Mouse (Mus musculus): Measurements from ENCODE around the gene Mep1a.
"Not testable (repeated sequence)": the region's sequence is repeated elsewhere in the genome, so short reads cannot be mapped to it uniquely, and the experiment has no call there.

The Mep1a gene

DNA sequence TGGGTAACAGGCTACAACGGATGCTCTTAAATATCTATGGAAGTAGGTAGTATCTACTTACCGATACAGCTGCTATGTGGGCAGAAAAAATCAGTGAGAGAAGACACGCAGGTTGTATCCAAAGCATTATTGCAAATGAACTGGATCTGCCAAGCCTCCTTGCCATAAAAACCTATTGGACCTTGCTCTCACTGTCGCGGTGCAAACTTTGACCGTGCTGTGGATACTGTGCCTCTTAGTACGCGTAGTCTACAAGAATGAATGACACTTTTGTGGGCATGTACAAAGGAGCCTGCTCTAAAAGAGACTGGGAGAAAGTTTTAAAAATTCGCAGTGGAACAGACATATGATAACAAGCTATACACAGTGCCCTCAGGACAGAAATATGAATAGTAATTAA, at the start of gene Mep1a:
TSS of gene Mep1a (minus strand) at position 221 of the 400 bp plus-strand sequence.
- no peak for DNase-seq (ENCODE audit: low spot score)

DNA sequence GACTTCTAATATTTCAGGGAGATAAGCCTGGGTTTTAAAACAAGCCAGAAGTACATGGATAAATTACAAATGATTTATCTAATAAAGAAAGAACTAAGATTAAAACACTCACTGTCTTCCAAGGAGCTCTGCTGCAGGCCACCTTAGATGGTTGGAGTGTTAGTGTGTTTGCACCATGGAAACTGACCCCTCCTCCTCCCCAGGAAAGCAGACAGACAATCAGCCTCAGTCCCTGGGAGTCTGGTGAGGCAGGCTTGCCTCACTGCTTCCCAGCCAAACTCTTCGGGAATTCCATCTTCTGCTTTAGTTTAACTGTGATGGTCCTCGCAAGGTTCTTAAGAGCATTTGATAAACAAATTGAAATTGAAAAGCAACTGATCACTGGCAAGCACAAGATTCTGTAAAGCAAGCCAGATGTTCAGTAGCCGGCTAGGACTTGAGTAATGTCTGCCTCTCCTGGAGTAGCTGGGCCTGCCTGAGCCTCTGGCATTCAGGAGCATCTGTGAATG, 48.6 kb upstream of the Mep1a start:
- DNase-seq (ENCODE audit: low spot score), result no peak

DNA sequence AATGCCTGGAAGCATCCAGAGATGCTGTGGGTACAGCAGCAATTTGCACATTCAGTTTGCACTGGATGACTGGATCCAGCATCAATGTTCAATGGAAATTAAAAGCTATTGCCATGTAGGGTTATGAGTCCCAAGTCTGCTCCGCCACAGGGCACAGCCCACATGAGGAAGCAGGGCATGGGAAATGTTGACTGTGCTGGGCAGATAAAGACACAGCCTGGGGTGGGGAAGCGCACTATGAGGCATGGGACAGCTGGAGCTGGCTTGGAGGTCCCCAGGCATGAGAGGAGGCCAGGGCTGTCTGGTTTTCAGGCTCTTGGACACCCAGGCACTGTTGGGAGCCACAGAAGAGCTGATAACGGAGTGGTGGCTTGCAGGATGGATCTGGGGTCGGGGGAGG, 41.4 kb upstream of the Mep1a start:
- DNase-seq (ENCODE audit: low spot score), result no peak

DNA sequence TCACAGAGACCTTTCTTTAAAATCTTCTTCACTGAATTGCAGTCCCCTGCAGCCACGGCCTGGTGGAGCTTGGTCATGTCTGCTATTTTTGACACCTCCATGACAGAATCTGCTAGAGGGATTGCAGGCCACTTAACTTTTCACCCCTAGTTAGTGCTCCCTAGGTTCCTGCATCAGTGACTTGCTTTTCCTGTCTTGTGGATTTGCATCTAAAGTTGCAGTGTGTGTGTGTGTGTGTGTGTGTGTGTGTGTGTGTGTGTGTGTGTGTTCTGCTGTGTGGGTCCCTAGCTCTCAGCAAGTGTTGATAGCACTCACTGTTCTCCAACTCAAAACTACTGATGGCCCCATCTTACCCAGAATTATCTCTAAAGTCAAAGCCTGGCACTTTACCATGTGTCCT, 40.9 kb upstream of the Mep1a start, which contains the start of gene Ankrd66:
TSS of gene Ankrd66 (minus strand) at position 101 of the 400 bp plus-strand sequence.
- DNase-seq (ENCODE audit: low spot score), result no peak

DNA sequence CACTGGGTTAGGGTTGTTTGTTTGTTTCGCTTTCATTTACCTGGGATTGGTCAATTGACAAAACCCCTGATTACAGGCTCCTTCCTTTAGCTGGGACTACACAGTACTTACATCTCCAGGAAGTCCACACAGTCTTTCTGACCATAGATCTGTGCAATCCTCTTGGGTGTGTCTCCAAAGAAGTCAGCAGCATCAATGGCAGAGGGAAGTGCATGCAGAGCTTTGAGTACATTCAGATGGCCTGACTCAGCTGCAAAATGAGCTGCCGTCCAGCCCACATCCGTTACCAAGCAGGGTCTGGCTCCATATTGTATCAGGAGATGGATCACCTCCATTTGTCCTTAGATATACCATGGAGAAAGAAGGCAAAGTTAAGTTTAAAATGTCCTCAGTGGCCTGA, 36.2 kb upstream of the Mep1a start:
- no peak for DNase-seq (ENCODE audit: low spot score)

DNA sequence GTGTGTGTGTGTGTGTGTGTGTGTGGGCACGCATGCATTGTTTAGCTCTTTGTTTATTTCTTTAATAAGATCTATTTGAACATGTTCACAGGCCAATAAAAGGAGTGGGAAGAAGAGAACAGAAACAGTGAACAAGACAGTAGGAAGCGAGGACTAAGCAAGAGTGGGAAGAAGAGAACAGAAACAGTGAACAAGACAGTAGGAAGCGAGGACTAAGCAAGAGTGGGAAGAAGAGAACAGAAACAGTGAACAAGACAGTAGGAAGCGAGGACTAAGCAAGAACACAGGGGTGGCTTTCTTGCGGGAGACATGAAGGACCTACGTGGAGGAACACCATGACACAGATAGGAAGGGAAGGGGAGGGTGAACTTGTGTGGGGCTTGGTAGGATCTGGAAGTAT, 34.2 kb upstream of the Mep1a start:
- DNase-seq (ENCODE audit: low spot score), result not testable (repeated sequence)

DNA sequence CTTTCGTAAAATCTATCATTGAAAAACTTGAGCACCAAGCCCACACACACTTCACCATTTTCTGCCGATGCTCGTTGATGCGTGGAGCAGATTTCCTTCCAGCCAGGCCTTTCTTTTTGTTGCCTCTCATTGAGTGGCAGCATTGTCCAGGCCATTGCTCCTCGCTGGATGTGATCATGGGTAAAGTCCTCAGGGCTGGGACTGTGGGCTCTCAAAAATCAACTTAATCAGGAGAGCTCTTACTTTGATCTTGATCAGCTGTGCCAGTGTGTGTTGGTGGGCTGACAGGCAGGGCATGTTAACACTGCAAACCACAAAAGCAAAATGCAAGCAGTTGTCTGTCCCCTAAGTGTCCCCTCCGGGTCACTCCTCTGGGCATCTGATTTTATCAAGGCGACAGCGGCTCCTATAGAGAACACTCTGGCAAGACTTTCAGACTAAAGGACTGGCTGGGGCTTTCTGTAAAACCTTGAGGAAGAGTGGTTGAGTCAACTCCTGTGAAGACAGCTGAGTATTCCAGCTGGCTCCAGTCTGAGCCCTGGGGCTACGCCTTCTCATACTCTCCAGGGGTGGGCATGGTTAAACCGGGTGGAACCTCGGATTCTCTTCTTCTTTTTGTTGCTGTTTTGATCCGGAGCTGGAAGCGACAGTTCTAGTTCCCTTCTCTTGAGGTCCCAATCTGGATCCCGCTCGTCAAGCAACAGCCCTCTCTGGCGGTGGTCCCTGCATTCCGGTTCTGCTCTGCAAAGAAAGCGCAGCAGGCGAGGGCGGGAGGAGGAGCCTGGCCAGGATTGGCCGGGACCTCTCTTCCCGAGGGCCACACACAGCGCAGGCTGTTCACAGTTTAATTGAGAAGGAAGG, 32.0 kb upstream of the Mep1a start:
- peak; percentile 13 for DNase-seq (ENCODE audit: low spot score)

DNA sequence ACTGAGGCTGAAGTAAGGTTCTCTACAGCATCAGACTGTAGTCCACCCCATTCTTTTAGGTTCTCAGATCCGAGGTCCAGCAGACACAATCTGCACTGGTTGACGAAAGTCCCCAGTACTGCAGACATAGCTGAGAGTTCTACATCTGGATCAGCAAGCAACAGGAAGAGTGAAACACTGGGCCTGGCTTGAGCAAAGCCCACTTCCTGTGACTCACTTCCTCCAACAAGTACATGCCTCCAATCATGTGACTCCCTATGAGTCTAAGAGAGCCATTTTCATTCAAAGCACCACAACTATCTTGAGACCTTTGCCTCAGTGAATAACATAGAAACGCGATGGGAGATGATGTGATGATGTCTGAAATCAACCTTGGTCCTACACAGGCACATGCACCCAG, 28.6 kb upstream of the Mep1a start:
- no peak for DNase-seq (ENCODE audit: low spot score)

DNA sequence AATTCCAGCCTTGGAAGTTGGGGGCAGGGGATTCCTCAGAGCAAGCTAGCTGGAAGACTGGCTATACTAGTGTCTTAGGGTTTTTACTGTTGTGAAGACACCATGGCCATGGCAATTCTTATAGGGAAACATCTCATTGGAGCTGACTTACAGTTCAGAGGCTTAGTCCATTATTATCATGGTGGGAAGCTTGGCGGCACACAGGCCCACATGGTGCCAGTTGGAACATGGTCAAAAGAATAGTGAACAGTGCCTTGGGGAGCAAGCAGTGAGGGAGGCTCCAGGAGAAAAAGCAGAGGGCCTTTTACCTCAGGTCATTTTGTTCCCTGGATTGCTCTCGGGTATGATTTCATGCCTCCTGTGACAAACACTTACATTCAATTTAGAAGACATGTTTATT, 27.9 kb upstream of the Mep1a start:
- no peak for DNase-seq (ENCODE audit: low spot score)

DNA sequence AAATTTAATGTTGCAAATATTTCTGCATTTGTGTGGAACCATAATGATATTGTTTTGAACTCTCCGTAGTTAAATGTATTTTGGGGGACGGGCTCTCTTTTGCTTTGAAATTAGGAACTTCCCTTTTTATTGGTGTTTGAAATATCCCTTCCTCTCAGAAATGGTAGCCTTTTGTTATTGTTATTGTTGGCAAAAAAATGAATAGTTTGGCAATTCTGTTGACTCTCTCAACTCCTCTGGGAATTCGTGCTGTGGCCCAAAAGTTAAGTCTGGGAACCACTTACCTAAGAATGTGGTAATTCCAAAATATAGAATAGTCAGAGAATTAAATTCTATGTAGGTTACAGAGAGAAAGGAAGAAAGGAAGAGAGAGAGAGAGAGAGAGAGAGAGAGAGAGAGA, 17.6 kb upstream of the Mep1a start:
- DNase-seq (ENCODE audit: low spot score), result no peak

DNA sequence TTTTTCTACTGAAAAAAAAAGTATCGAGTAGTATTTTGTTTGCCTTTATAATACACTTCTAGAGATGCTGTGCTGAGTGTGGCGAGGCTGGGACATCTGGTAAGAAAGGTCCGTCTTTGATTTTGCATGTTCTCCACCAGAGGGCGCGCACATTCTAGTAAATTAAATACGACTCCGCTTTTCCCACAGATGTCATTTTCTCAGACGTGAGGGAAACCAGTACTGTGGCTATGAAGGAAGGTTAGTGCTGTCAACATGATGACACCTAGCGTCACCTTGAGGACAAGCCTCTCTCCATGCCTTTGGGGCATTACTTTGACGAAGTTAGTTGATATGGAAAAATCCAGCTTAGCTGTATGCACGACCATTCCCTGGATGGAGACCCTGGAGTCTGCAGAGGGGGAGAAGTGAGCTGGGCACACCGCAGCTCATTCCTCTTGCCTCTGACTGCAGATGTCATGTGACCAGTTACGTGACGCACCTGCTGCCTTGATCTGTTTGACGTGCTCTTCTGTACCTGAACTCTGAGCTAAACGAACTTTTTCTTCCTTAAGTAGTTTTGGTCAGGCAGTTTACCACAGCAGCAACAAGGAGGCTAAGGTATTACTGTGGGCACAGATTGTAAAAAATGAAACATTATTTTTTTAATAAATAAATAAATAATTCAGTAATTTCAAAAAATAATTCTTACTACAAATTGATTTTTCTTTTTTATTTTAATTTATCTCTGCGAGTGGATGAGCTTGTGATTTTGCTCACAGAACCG, 16.2 kb upstream of the Mep1a start:
- peak; percentile 34 for DNase-seq (ENCODE audit: low spot score)

DNA sequence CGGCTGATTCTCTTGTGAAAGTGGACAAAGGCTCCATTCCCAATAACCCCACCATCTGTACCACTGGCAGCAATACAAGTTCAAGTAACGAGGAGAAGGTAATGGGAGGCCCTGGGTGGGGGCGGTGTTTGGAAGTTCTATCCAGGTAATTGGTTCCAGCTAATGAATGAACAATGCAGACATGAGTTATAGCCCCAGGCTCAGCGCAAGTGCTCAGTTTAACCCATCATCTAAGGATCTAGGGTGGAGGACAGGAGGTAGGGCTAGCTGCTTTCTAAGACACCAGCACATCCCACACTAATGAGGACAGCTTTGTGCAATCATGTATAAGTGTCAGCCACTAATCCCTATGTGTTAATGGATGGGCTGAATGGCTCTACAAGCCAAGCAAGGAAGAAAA, 8.2 kb upstream of the Mep1a start:
- DNase-seq (ENCODE audit: low spot score), result no peak

DNA sequence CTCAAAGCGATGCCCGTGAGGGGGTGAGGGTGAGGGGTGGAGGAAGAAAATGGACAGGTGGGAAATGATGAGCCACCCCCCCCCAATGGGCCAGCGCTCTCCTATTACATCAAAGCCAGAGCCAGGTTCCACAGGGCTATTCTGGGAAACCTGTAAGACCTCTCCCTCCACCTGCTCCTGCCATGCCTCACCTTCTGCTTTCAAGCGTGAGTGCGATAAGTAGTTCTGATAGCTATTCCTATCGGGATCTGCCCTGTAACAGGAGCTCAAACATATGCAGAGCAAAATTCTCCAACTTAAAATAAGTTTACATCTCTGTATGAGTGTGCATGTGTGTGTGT, 2.0 kb upstream of the Mep1a start:
- DNase-seq (ENCODE audit: low spot score), result no peak

DNA sequence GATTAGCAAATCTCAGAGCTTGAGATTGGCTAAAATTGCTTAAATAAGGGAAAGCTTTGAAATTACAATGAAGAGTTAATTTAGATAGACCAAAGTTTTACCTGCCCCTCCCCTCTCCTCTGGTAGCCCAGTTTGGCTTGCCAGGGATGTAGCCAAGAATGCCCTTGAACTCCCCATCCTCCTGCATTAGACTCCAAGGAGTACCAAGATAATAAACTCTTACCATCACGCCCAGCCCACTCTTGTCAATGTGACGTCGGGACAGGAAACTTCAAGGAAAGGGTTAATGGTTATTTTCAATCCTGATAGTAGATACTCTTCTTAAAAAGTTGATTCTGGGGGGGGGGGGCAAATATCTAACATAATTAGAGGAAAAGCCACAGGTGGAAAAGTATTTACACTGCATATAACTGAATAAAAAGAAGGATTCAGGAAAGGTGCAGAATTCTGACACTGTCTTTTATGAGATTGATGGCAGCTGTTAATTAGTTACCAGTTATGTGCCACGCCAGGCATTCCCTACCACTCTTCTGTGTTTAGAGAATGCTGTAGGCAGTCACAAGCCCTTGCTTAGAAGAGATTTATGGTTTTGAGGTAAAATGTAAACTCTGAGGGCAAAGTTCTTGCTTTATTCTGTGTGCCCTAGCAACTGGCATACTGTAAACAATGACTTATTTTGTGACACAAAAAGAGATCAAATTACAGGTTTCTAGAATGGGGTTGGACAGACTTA, 1.4 kb upstream of the Mep1a start:
- DNase-seq (ENCODE audit: low spot score), result no peak

DNA sequence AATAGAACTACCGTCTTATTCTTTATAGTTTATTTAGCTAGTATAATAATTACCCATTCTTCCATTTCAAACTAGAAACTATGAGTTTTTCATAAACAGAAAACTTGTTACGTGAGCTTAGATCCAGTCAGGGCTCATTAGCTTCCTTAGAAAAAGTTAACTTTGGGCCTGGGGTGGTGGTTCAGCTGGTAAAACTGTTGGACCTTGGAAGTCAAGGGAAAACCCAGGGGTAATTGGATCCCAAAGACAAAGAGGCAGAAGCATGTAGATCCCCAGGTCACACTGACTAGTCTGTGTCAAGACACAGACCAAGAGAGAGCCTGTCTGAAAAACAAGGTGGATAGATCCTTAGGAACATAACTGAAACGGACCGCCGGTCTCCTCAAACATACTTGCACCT, 981 bp downstream of the Mep1a start:
- no peak for DNase-seq (ENCODE audit: low spot score)

DNA sequence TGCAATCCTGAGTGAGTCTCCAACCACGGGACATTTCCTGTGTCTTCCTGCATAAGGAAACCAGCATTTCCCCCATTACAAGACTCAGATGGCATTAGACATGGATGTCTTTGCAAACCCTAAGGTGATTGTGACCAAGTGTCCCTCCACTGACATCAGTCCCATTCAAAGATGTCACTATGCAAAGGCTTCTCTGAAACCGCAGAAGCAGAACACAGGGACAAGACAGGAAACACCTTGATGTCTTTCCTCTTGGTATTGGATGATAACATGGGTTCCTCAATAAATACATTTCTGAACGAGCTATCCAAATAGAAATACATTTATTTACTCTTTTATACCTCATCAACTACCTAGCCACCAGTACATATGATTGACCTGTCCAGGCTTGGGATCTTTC, 1.4 kb downstream of the Mep1a start:
- DNase-seq (ENCODE audit: low spot score), result no peak

DNA sequence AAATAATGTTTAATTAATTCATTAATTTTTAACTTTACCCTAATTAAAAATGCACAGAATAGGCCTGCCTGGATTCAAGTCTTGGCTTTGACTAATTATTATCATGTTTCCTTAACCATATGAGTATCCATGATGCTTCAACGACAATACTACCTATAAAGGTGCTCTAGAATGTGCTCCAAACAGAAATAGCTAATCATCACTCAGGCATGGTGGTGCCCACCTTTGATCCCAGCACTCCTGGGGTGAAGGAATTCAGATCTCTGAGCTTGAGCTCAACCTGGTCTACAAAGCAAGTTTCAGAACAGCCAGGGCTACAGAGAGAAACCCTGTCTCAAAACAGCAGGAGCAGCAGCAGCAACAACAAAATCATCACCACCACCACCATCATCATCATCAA, 2.1 kb downstream of the Mep1a start:
- DNase-seq (ENCODE audit: low spot score), result no peak

DNA sequence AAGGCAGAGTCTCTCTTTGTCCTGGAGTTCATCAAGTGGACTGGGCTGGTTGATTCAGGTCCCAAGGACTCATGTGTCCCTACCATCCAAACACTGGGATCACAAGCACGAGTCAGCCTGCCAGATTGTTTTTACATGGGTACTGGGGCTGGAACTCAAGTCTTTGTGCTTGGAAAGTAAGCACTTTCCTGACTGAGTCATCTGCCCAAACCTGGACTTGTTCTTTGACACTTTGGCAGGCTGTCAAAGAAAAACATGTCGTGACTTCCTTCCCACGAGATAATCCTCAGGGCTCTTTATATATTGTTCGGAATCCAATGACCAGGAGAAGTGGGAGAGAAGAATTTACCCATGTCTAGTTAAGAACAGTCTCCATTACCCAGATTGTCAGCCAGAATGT, 5.1 kb downstream of the Mep1a start:
- no peak for DNase-seq (ENCODE audit: low spot score)

DNA sequence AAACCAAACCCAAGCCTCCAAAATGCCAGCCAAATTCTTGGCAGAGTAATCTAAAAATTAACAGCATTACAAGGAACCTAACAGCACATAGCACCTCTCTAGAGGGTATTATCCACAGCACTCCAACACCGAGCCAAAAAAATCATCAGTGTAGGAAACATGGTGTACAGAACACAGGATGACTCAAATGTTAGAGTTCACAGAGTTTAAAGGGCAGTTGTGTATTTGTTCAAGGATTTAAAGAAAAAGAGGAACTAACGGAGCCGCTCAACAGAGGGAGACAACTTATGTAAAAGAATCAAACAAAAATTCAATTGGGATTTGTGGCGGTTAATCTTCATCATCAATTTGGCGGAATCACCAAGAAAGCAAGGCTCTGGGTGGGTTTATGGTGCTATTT, 7.1 kb downstream of the Mep1a start:
- DNase-seq (ENCODE audit: low spot score), result no peak

DNA sequence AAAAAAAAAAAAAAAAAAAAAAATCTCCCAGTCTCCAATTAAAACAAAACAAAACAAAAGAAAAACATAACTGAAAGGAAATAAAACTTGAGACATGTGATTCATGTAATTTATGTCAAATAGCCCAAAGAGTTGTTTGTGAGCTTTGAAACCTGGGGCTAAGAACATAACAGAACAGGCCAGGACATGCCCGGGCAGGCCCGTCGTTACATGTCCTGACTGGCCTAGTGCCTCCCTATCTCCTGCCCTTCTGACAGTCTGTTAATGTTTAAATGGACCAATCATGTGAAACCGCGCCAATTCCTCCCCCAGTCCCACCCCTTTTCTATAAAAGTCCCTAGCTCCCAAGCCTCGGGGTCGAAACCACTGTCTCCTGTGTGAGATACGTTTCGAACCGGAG, 12.2 kb downstream of the Mep1a start:
- DNase-seq (ENCODE audit: low spot score), result not testable (repeated sequence)

DNA sequence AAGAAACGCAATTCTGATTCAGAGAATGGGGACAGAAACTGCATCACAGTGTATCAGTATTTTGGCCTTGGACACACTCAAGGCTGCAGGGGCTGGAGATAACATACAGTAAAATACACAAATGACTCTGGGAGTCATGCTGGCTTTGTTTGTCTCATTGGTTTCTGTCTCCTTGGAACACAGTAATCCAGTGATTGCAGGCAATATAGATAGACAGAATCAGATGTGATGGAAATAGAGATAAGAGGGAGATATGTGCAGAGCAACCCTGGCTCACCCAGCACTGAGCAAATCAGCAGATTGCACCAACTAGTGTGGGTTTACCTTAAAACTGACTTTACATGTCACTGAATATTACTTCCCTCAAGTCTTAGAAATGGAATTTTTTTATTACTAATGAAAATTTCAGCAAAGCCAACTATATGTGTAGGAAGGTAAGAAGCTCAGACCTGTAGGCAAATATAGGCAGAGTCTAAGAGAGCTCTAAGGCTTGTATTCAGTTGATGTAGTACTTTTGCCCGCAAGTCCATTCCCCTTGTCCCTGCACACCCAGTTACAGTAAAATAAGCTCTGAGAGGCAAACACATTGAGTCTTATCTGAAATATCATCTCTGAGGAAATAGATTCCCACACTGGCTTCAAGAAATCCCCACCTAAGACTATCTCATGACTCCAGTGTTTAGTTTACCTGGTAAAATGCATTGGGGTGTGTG, 14.0 kb downstream of the Mep1a start:
- DNase-seq (ENCODE audit: low spot score), result no peak

DNA sequence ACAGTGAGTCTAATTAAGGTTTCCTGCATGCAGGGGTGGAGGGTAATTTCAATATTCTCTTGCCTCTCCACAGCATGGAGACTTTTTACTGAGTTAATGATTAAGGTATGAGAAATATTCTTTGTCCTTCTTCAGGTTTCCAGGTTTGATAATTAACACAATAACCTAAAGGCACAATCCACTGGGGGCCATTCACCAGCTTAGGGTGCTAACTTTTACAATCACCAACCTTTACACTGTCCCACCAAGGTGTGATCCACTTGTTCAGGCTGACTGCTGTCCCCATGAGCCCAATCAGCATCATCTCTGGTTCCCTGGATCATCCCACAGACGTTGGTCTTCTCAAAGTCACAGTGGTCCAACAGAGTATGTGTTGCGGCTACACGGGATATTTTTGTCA, 16.6 kb downstream of the Mep1a start:
- DNase-seq (ENCODE audit: low spot score), result no peak

Data from layer of hippocampus, adult 11-12 months (tissue).